Mouse (Mus musculus) bone marrow, adult 2 months (tissue): ENCODE results near the gene Trap1.

Source experiments
- CTCF ChIP-seq: fragments of 200-500 bp; IDR thresholded peaks from 2 replicates; pipeline ENCODE4 v1.5.1; 2011; ENCODE audit warnings: low read length, control low read depth; ENCODE audit not compliant: control insufficient read depth, insufficient read depth
- POLR2A ChIP-seq: fragments of 200-500 bp; IDR thresholded peaks from 2 replicates; pipeline ENCODE4 v1.6.1; 2011; ENCODE audit warnings: low read depth, mild to moderate bottlenecking, control low read depth, low read length, borderline replicate concordance; ENCODE audit not compliant: control insufficient read depth

- no peak for TF ChIP-seq CTCF
- TF ChIP-seq POLR2A = no peak
Observed at GRCm38 (mm10) chr16:4085851-4086387, 8.3 kb upstream of the Trap1 start.
